Comparison of ENCODE assay signal across 23 mouse cellular contexts in the genomic region with DNA sequence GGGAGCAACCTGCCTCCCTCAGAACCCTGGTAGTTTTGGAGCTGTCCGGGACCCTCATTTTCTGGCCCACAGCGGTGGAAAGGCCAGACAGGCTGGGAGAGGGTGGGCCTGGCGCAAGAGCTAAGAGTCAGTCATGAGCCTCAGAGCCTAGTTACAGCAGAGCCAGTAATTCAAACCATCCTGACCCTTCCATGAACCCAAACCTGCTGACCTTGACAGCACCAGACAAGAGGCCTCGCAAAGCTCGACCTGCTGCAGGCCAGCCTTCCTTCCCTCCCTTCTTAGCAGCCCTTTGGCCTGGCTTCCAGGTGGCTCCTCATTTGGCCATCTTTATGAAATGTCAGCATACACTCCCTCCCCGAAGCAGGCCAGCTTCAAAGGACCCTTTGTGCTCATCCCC. TPM values are rescaled to one million over a fixed set of nuclear protein-coding genes. Genes with fewer than 3 reads are reported as not detected.
DNase-seq lines count a peak whose midpoint lies in the region; ATAC-seq lines count a peak whose summit lies in the region.
"Had no signal": no experiment of that assay in that cellular context is flagged by ENCODE, and none has a peak within 500 bp of the region (broad histone marks: within the 10 kb centered on the region; RNA-seq: fewer than 3 reads in every experiment).

No protein-coding gene starts in this region.

- H3K9ac ChIP-seq in hindbrain, embryonic 13.5 days, result no peak overlapping the region
- H3K9ac ChIP-seq in hindbrain, embryonic 11.5 days (ENCODE audit: low read depth, low read length), result no peak overlapping the region
- H3K9ac ChIP-seq in kidney, embryonic 15.5 days, result no peak overlapping the region
- H3K9ac ChIP-seq: forebrain, embryonic 12.5 days; hindbrain, embryonic 15.5 days; midbrain, embryonic 15.5 days had no signal

- 0 out of 2 replicates have a peak overlapping the region, but pooled peaks have one; percentile 18 for H3K27ac ChIP-seq in hindbrain, embryonic 13.5 days
- no peak overlapping the region for H3K27ac ChIP-seq in hindbrain, embryonic 11.5 days (ENCODE audit: low read depth, low read length)
- peak overlapping the region; percentile 69 for H3K27ac ChIP-seq in embryonic facial prominence, embryonic 10.5 days (replicated peaks)
- H3K27ac ChIP-seq in kidney, embryonic 15.5 days, result peak overlapping the region; percentile 50
- H3K27ac ChIP-seq: forebrain, embryonic 12.5 days; hindbrain, embryonic 15.5 days; midbrain, embryonic 15.5 days; stomach, postnatal 0 days had no signal

- H3K27me3 ChIP-seq in hindbrain, embryonic 13.5 days, result 0 out of 2 replicates have a peak, but pooled peaks cover 5% of the 10 kb centered on the region
- no peaks in the 10 kb centered on the region; the same call in 1 of the 2 replicates for H3K27me3 ChIP-seq in hindbrain, embryonic 11.5 days (ENCODE audit: control insufficient read depth, insufficient read depth, low read length)
- peaks cover 52% of the 10 kb centered on the region for H3K27me3 ChIP-seq in embryonic facial prominence, embryonic 10.5 days (replicated peaks; ENCODE audit: low read depth, poor library complexity, severe bottlenecking)
- H3K27me3 ChIP-seq in kidney, embryonic 15.5 days, result no peaks in the 10 kb centered on the region
- H3K27me3 ChIP-seq: midbrain, embryonic 15.5 days had no signal

- H3K4me3 ChIP-seq in hindbrain, embryonic 13.5 days, result no peak overlapping the region
- H3K4me3 ChIP-seq in hindbrain, embryonic 11.5 days (ENCODE audit: low read depth, low read length), result no peak overlapping the region
- no peak overlapping the region for H3K4me3 ChIP-seq in embryonic facial prominence, embryonic 10.5 days
- H3K4me3 ChIP-seq in kidney, embryonic 15.5 days (replicated peaks), result no peak overlapping the region
- H3K4me3 ChIP-seq: forebrain, embryonic 12.5 days; hindbrain, embryonic 15.5 days; megakaryocyte, embryonic 14.5 days; midbrain, embryonic 15.5 days; myocyte had no signal

- 55% methylated on average over 6 of the region's 6 CpGs for WGBS in hindbrain, embryonic 13.5 days
- 46% methylated on average over 6 of the region's 6 CpGs for WGBS in hindbrain, embryonic 11.5 days
- WGBS in embryonic facial prominence, embryonic 10.5 days, result 30% methylated on average over 6 of the region's 6 CpGs
- 27% methylated on average over 6 of the region's 6 CpGs for WGBS in kidney, embryonic 15.5 days

- DNase-seq in hindbrain, embryonic 11.5 days (ENCODE audit: low spot score), result no peak
- DNase-seq in embryonic facial prominence, embryonic 10.5 days (ENCODE audit: low spot score), result peak; percentile 53
- peak; percentile 43 for DNase-seq in mesoderm, embryonic 11.5 days (ENCODE audit: low read depth, low spot score)
- no peak for DNase-seq in cerebellum, postnatal 36 days
- no peak for DNase-seq in urinary bladder, postnatal 25 days (ENCODE audit: low spot score)
- DNase-seq in left cerebral cortex, postnatal 14 days (ENCODE audit: low spot score in 2 of 2), result no peak
- DNase-seq: adrenal gland, postnatal 10 days; cerebellum, adult 9-11 months; gastrocnemius, postnatal 36 days; heart, postnatal 10 days; left cerebral cortex, postnatal 4 days; lung, adult 18-20 months had no signal

- H3K9me3 ChIP-seq in hindbrain, embryonic 13.5 days, result no peaks in the 10 kb centered on the region
- H3K9me3 ChIP-seq in hindbrain, embryonic 11.5 days (ENCODE audit: control insufficient read depth, low read length), result no peaks in the 10 kb centered on the region
- no peaks in the 10 kb centered on the region for H3K9me3 ChIP-seq in embryonic facial prominence, embryonic 10.5 days
- H3K9me3 ChIP-seq in kidney, embryonic 15.5 days (replicated peaks), result no peaks in the 10 kb centered on the region
- H3K9me3 ChIP-seq: forebrain, embryonic 12.5 days; hindbrain, embryonic 15.5 days; megakaryocyte, embryonic 14.5 days; midbrain, embryonic 15.5 days had no signal

- intact Hi-C loops in left cerebral cortex, postnatal 14 days (cut with DNase I), result no loop called here

- ATAC-seq in hindbrain, embryonic 13.5 days (ENCODE audit: low FRiP score), result no peak
- no peak for ATAC-seq in hindbrain, embryonic 11.5 days (ENCODE audit: low FRiP score)
- ATAC-seq in kidney, embryonic 15.5 days (replicated peaks; ENCODE audit: low FRiP score), result no peak
- ATAC-seq: intestine, embryonic 16.5 days; midbrain, embryonic 15.5 days had no signal

- no peak overlapping the region for H3K4me2 ChIP-seq in hindbrain, embryonic 13.5 days
- H3K4me2 ChIP-seq in hindbrain, embryonic 11.5 days (replicated peaks; ENCODE audit: low read depth, low read length), result no peak overlapping the region
- no peak overlapping the region for H3K4me2 ChIP-seq in kidney, embryonic 15.5 days
- H3K4me2 ChIP-seq: forebrain, embryonic 12.5 days; hindbrain, embryonic 15.5 days; liver, embryonic 11.5 days; midbrain, embryonic 15.5 days had no signal

- H3K36me3 ChIP-seq in hindbrain, embryonic 13.5 days, result no peaks in the 10 kb centered on the region
- no peaks in the 10 kb centered on the region for H3K36me3 ChIP-seq in hindbrain, embryonic 11.5 days (ENCODE audit: control insufficient read depth, insufficient read depth, low read length)
- no peaks in the 10 kb centered on the region for H3K36me3 ChIP-seq in embryonic facial prominence, embryonic 10.5 days (replicated peaks)
- H3K36me3 ChIP-seq in kidney, embryonic 15.5 days, result peaks cover 56% of the 10 kb centered on the region
- H3K36me3 ChIP-seq: forebrain, embryonic 12.5 days; hindbrain, embryonic 15.5 days; midbrain, embryonic 15.5 days had no signal

- peaks cover 69% of the 10 kb centered on the region for H3K4me1 ChIP-seq in hindbrain, embryonic 13.5 days (replicated peaks)
- peaks cover 15% of the 10 kb centered on the region for H3K4me1 ChIP-seq in hindbrain, embryonic 11.5 days (replicated peaks; ENCODE audit: control insufficient read depth, insufficient read depth, low read length)
- peaks cover 64% of the 10 kb centered on the region for H3K4me1 ChIP-seq in embryonic facial prominence, embryonic 10.5 days
- H3K4me1 ChIP-seq in kidney, embryonic 15.5 days, result peaks cover 66% of the 10 kb centered on the region
- H3K4me1 ChIP-seq: megakaryocyte, embryonic 14.5 days had no signal

RNA-seq across cellular contexts. Expression of a gene that starts 44.5 kb away (rescaled TPM):
- polyA plus RNA-seq in hindbrain, embryonic 13.5 days (2015; fragmentation: Nextera tagmentation; extraction: Ambion mirVana), result 17.1 and 17.2 TPM in 2 replicates
- polyA plus RNA-seq in hindbrain, embryonic 11.5 days (2014; fragmentation: Nextera tagmentation; extraction: Ambion mirVana), result 9.3 and 11.1 TPM in 2 replicates
- polyA plus RNA-seq in embryonic facial prominence, embryonic 10.5 days (2016; fragmentation: Nextera tagmentation; extraction: Ambion mirVana), result 1.00 and 1.8 TPM in 2 replicates
- polyA plus RNA-seq in kidney, embryonic 15.5 days (2015; fragmentation: Nextera tagmentation; extraction: Ambion mirVana), result 34.6 and 36.9 TPM in 2 replicates
- total RNA-seq in left cerebral cortex, postnatal 14 days (2021), result under 1 TPM; 0.11 to 0.22 TPM
- total RNA-seq: adrenal gland, postnatal 10 days; gastrocnemius, postnatal 36 days; heart, postnatal 10 days had no signal
- polyA plus RNA-seq: C2C12; intestine, embryonic 16.5 days; liver, embryonic 11.5 days; myocyte; stomach, postnatal 0 days had no signal

Comparison
In these comparisons a context has a peak if more than half of its experiments do, and no peak if none do; other contexts are left out.
1. DNase-seq: peak in embryonic facial prominence, embryonic 10.5 days (single experiment) and mesoderm, embryonic 11.5 days (single experiment); none in hindbrain, embryonic 11.5 days (single experiment), cerebellum, postnatal 36 days (0 of 2), urinary bladder, postnatal 25 days (single experiment) and left cerebral cortex, postnatal 14 days (0 of 2).